Mouse (Mus musculus) hindbrain, embryonic 14.5 days (tissue): ENCODE results near the gene Cebpa. TPM values are rescaled to one million over a fixed set of nuclear protein-coding genes. Genes with fewer than 3 reads are reported as not detected.

Source experiments
- ATAC-seq: fragments of 200-750 bp; cut with Nextera tagmentation; 2 replicates; pipeline ENCODE4 v1.8.0; 2017; ENCODE audit warnings: moderate number of reproducible peaks, mild to moderate bottlenecking, moderate TSS enrichment, moderate library complexity; ENCODE audit not compliant: low FRiP score
- DNase-seq: peaks from one replicate; pipeline ENCODE4 v3.0.0-alpha.2; 2015; ENCODE audit warnings: low spot score
- H3K27ac ChIP-seq: fragments of 300-500 bp; sonication (generic); 2 replicates; pipeline ENCODE4 v1.5.1; 2014; ENCODE audit warnings: mild to moderate bottlenecking, moderate library complexity
- H3K27me3 ChIP-seq: fragments of 300-500 bp; sonication (generic); 2 replicates; pipeline ENCODE4 v1.6.1; 2014; ENCODE audit warnings: mild to moderate bottlenecking, low read length, mixed read lengths; ENCODE audit not compliant: control insufficient read depth, insufficient read depth
- H3K36me3 ChIP-seq: fragments of 300-500 bp; sonication (generic); replicated peaks from 2 replicates; pipeline ENCODE4 v1.6.1; 2014; ENCODE audit not compliant: control insufficient read depth, insufficient read depth
- H3K4me1 ChIP-seq: fragments of 300-500 bp; sonication (generic); replicated peaks from 2 replicates; pipeline ENCODE4 v1.6.1; 2014; ENCODE audit warnings: antibody characterized with exemption, low read length, mixed read lengths; ENCODE audit not compliant: control insufficient read depth, insufficient read depth
- H3K4me2 ChIP-seq: fragments of 300-500 bp; sonication (generic); replicated peaks from 2 replicates; pipeline ENCODE4 v1.6.1; 2014; ENCODE audit warnings: mild to moderate bottlenecking, moderate library complexity
- H3K4me3 ChIP-seq: fragments of 300-500 bp; sonication (generic); replicated peaks from 2 replicates; pipeline ENCODE4 v1.5.1; 2014; ENCODE audit warnings: mild to moderate bottlenecking, low read length
- H3K9ac ChIP-seq: fragments of 300-500 bp; sonication (generic); 2 replicates; pipeline ENCODE4 v1.6.1; 2014
- H3K9me3 ChIP-seq: fragments of 300-500 bp; sonication (generic); 2 replicates; pipeline ENCODE4 v1.6.1; 2016; ENCODE audit warnings: low read length; ENCODE audit not compliant: control insufficient read depth
- WGBS: fragments of 180-500 bp; shearing (Covaris S2); extraction: QIAGEN DNeasy Blood & Tissue Kit; methylation state at CpG from one replicate; pipeline ENCODE4 v1.1.7; 2014; 5-methylcytosine and 5-hydroxymethylcytosine counted together
- polyA plus RNA-seq: library from polyadenylated mRNA; unstranded; fragments of >200 nt; fragmentation: Nextera tagmentation; extraction: Ambion mirVana; gene quantifications from 2 replicates; pipeline ENCODE4 v1.2.1, GENCODE M21; 2014

Cebpa gene
- polyA plus RNA-seq, 1 experiment from 2014 or later: 1.0 TPM

GRCm38 (mm10) chr7:35098777-35099176 lies 20.3 kb upstream of the Cebpa start:
- H3K9ac ChIP-seq: no peak overlapping the region
- 80% methylated on average over 4 of the region's 4 CpGs for WGBS

GRCm38 (mm10) chr7:35099528-35099927 lies 19.6 kb upstream of the Cebpa start:
- Histone ChIP-seq H3K27ac (no peak overlapping the region), H3K9ac (no peak overlapping the region), H3K9me3 (0 out of 2 replicates have a peak, but pooled peaks cover 4% of the 10 kb centered on the region), H3K4me1 (no peaks in the 10 kb centered on the region), H3K4me2 (no peak overlapping the region), H3K27me3 (no peaks in the 10 kb centered on the region), H3K4me3 (no peak overlapping the region), H3K36me3 (no peaks in the 10 kb centered on the region)
- WGBS: 92% methylated on average over 4 of the region's 4 CpGs
- ATAC-seq (no peak), DNase-seq (no peak)

More at GRCm38 (mm10) chr7:35098777-35099176, 20.3 kb upstream of the Cebpa start:
- DNase-seq: no peak
- 0 out of 2 replicates have a peak, but pooled peaks cover 4% of the 10 kb centered on the region for H3K9me3 ChIP-seq
- no peak overlapping the region for H3K4me2 ChIP-seq
- no peak overlapping the region for H3K27ac ChIP-seq
- ATAC-seq: no peak
- H3K36me3 ChIP-seq: no peaks in the 10 kb centered on the region
- H3K4me3 ChIP-seq: no peak overlapping the region
- H3K4me1 ChIP-seq: no peaks in the 10 kb centered on the region
- H3K27me3 ChIP-seq: no peaks in the 10 kb centered on the region

GRCm38 (mm10) chr7:35106614-35107013 lies 12.5 kb upstream of the Cebpa start:
- Histone ChIP-seq H3K9me3 (no peaks in the 10 kb centered on the region), H3K36me3 (no peaks in the 10 kb centered on the region), H3K4me3 (no peak overlapping the region), H3K27ac (no peak overlapping the region), H3K9ac (no peak overlapping the region), H3K4me1 (no peaks in the 10 kb centered on the region), H3K27me3 (no peaks in the 10 kb centered on the region), H3K4me2 (no peak overlapping the region)
- no peak for DNase-seq
- no peak for ATAC-seq
- 82% methylated on average over 7 of the region's 7 CpGs for WGBS

- no peak for ATAC-seq
- Histone ChIP-seq H3K36me3 (no peaks in the 10 kb centered on the region), H3K9ac (no peak overlapping the region), H3K27ac (no peak overlapping the region), H3K4me2 (no peak overlapping the region), H3K27me3 (no peaks in the 10 kb centered on the region), H3K9me3 (no peaks in the 10 kb centered on the region), H3K4me3 (no peak overlapping the region), H3K4me1 (no peaks in the 10 kb centered on the region)
- 36% methylated on average over 3 of the region's 3 CpGs for WGBS
- no peak for DNase-seq
These were observed 11.5 kb upstream of the Cebpa start for GRCm38 (mm10) chr7:35107630-35108029.

- Histone ChIP-seq H3K4me1 (no peaks in the 10 kb centered on the region), H3K4me3 (no peak overlapping the region), H3K4me2 (no peak overlapping the region), H3K36me3 (no peaks in the 10 kb centered on the region), H3K27ac (no peak overlapping the region), H3K9me3 (no peaks in the 10 kb centered on the region), H3K27me3 (no peaks in the 10 kb centered on the region), H3K9ac (no peak overlapping the region)
- no peak for ATAC-seq
- 22% methylated on average over 2 of the region's 2 CpGs for WGBS
- no peak for DNase-seq
These were observed 11.0 kb upstream of the Cebpa start for GRCm38 (mm10) chr7:35108046-35108445.

GRCm38 (mm10) chr7:35108663-35109062 lies 10.4 kb upstream of the Cebpa start:
- H3K4me3 ChIP-seq: no peak overlapping the region
- H3K4me1 ChIP-seq: no peaks in the 10 kb centered on the region
- H3K4me2 ChIP-seq: no peak overlapping the region
- H3K36me3 ChIP-seq: no peaks in the 10 kb centered on the region
- no peaks in the 10 kb centered on the region for H3K9me3 ChIP-seq
- no peak overlapping the region for H3K27ac ChIP-seq
- 74% methylated on average over 6 of the region's 6 CpGs for WGBS
- ATAC-seq (no peak), DNase-seq (no peak)
- no peaks in the 10 kb centered on the region for H3K27me3 ChIP-seq
- no peak overlapping the region for H3K9ac ChIP-seq

GRCm38 (mm10) chr7:35113136-35113535 lies 6.0 kb upstream of the Cebpa start:
- Histone ChIP-seq H3K27ac (no peak overlapping the region), H3K4me3 (no peak overlapping the region), H3K4me1 (peaks cover 5% of the 10 kb centered on the region), H3K36me3 (no peaks in the 10 kb centered on the region), H3K9me3 (no peaks in the 10 kb centered on the region), H3K27me3 (peaks cover 29% of the 10 kb centered on the region), H3K9ac (no peak overlapping the region), H3K4me2 (no peak overlapping the region)
- ATAC-seq (no peak), DNase-seq (no peak)
- 61% methylated on average over 4 of the region's 4 CpGs for WGBS

- Histone ChIP-seq H3K27me3 (peaks cover 30% of the 10 kb centered on the region), H3K4me2 (no peak overlapping the region), H3K9me3 (no peaks in the 10 kb centered on the region), H3K4me3 (no peak overlapping the region), H3K4me1 (peaks cover 5% of the 10 kb centered on the region), H3K9ac (no peak overlapping the region), H3K27ac (no peak overlapping the region), H3K36me3 (no peaks in the 10 kb centered on the region)
- WGBS: 84% methylated on average over 5 of the region's 5 CpGs
- DNase-seq (no peak), ATAC-seq (no peak)
These were observed 5.4 kb upstream of the Cebpa start for GRCm38 (mm10) chr7:35113721-35114120.

GRCm38 (mm10) chr7:35116524-35116923 lies 2.6 kb upstream of the Cebpa start:
- Histone ChIP-seq H3K4me2 (no peak overlapping the region), H3K4me1 (peaks cover 13% of the 10 kb centered on the region), H3K9me3 (no peaks in the 10 kb centered on the region), H3K4me3 (no peak overlapping the region), H3K27me3 (peaks cover 55% of the 10 kb centered on the region), H3K36me3 (no peaks in the 10 kb centered on the region), H3K9ac (no peak overlapping the region), H3K27ac (no peak overlapping the region)
- ATAC-seq (no peak), DNase-seq (no peak)
- 63% methylated on average over 3 of the region's 3 CpGs for WGBS

- no peaks in the 10 kb centered on the region for H3K36me3 ChIP-seq
- ATAC-seq: no peak
- H3K4me3 ChIP-seq: no peak overlapping the region
- WGBS: 31% methylated on average over 5 of the region's 5 CpGs
- peaks cover 13% of the 10 kb centered on the region for H3K4me1 ChIP-seq
- H3K9me3 ChIP-seq: no peaks in the 10 kb centered on the region
- peaks cover 60% of the 10 kb centered on the region for H3K27me3 ChIP-seq
- H3K9ac ChIP-seq: no peak overlapping the region
- no peak for DNase-seq
- no peak overlapping the region for H3K27ac ChIP-seq
- H3K4me2 ChIP-seq: no peak overlapping the region
These were observed 2.0 kb upstream of the Cebpa start for GRCm38 (mm10) chr7:35117052-35117451.
